Mouse (Mus musculus) liver, postnatal 0 days (tissue): ENCODE data around the gene Nppa.

Experiments
- CTCF ChIP-seq: sonication (generic); IDR thresholded peaks from 2 replicates; pipeline ENCODE4 v1.5.1; 2016; ENCODE audit warnings: antibody characterized with exemption, low read depth
- EP300 ChIP-seq: IDR thresholded peaks from 2 replicates; pipeline ENCODE4 v1.6.1; 2016; ENCODE audit warnings: antibody characterized with exemption, low read depth, mild to moderate bottlenecking

GRCm38 (mm10) chr4:148004361-148004760 lies 3.8 kb downstream of the Nppa start:
- TF ChIP-seq EP300 (no peak), CTCF (no peak)
